Mouse (Mus musculus) adrenal gland, postnatal 36 days (tissue): ENCODE data around the gene Anapc1. TPM values are rescaled to one million over a fixed set of nuclear protein-coding genes. Genes with fewer than 3 reads are reported as not detected.
"Not testable (repeated sequence)": the region's sequence is repeated elsewhere in the genome, so short reads cannot be mapped to it uniquely, and the experiment has no call there.

Experiments used
- DNase-seq, 2 experiments: peaks; one replicate each; pipeline ENCODE4 v3.0.0; 2021; ENCODE audit warnings: mixed read lengths in 1 of 2
- total RNA-seq, 2 experiments: library from RNA; stranded (reverse); gene quantifications; 2 replicates each; pipeline ENCODE4 v1.2.3; 2021

The Anapc1 gene
- total RNA-seq, 2 experiments from 2014 or later = 69.7 to 75.5 TPM

GRCm38 (mm10) chr2:128697047-128697446, 9.9 kb upstream of the Anapc1 start:
- DNase-seq = no peak

- no peak for DNase-seq
These were observed 9.2 kb upstream of the Anapc1 start for GRCm38 (mm10) chr2:128696426-128696825.

GRCm38 (mm10) chr2:128694548-128694947, 7.4 kb upstream of the Anapc1 start:
- no peak for DNase-seq

GRCm38 (mm10) chr2:128693828-128694227, 6.6 kb upstream of the Anapc1 start:
- DNase-seq = not testable (repeated sequence)

GRCm38 (mm10) chr2:128693236-128693635, 6.0 kb upstream of the Anapc1 start:
- DNase-seq = no peak

GRCm38 (mm10) chr2:128692771-128693170, 5.6 kb upstream of the Anapc1 start:
- DNase-seq = no peak

GRCm38 (mm10) chr2:128692336-128692735, 5.1 kb upstream of the Anapc1 start:
- DNase-seq = no peak

- no peak for DNase-seq
These were observed 448 bp upstream of the Anapc1 start for GRCm38 (mm10) chr2:128687558-128688120.

- DNase-seq = no peak
These were observed 6.5 kb downstream of the Anapc1 start for GRCm38 (mm10) chr2:128680661-128681060.

GRCm38 (mm10) chr2:128620578-128620977, 66.6 kb downstream of the Anapc1 start:
- DNase-seq = no peak

GRCm38 (mm10) chr2:128615366-128615765, 71.8 kb downstream of the Anapc1 start:
- DNase-seq = no peak

GRCm38 (mm10) chr2:128613365-128613764, 73.8 kb downstream of the Anapc1 start:
- no peak for DNase-seq

- peak; percentile 74 to 77 for DNase-seq
These were observed 74.9 kb downstream of the Anapc1 start for GRCm38 (mm10) chr2:128612275-128612674.

GRCm38 (mm10) chr2:128611178-128611577, 76.0 kb downstream of the Anapc1 start:
- DNase-seq = no peak

GRCm38 (mm10) chr2:128609286-128609685, 77.9 kb downstream of the Anapc1 start:
- peak in 1 of 2 experiments; percentile 4 for DNase-seq

- DNase-seq = no peak
These were observed 85.7 kb downstream of the Anapc1 start for GRCm38 (mm10) chr2:128601534-128601933.

- no peak for DNase-seq
These were observed 94.9 kb downstream of the Anapc1 start for GRCm38 (mm10) chr2:128592301-128592700.

- no peak for DNase-seq
These were observed 96.3 kb downstream of the Anapc1 start, which contains the start of gene Spdye4c for GRCm38 (mm10) chr2:128590909-128591308. Gene Spdye4c, plus strand, starts transcription at chr2:128591209.

- no peak for DNase-seq
These were observed 104.3 kb downstream of the Anapc1 start for GRCm38 (mm10) chr2:128582881-128583280.

GRCm38 (mm10) chr2:128572726-128573624, 114.2 kb downstream of the Anapc1 start:
- DNase-seq = peak; percentile 82 to 83

- DNase-seq = no peak
These were observed 116.2 kb downstream of the Anapc1 start for GRCm38 (mm10) chr2:128571001-128571400.

- DNase-seq = no peak
These were observed 118.7 kb downstream of the Anapc1 start for GRCm38 (mm10) chr2:128568490-128568889.

- peak; percentile 9 to 29 for DNase-seq
These were observed 119.2 kb downstream of the Anapc1 start for GRCm38 (mm10) chr2:128568018-128568417.
